Mouse (Mus musculus): ENCODE results near the gene Kdr.

Gene Kdr

DNA sequence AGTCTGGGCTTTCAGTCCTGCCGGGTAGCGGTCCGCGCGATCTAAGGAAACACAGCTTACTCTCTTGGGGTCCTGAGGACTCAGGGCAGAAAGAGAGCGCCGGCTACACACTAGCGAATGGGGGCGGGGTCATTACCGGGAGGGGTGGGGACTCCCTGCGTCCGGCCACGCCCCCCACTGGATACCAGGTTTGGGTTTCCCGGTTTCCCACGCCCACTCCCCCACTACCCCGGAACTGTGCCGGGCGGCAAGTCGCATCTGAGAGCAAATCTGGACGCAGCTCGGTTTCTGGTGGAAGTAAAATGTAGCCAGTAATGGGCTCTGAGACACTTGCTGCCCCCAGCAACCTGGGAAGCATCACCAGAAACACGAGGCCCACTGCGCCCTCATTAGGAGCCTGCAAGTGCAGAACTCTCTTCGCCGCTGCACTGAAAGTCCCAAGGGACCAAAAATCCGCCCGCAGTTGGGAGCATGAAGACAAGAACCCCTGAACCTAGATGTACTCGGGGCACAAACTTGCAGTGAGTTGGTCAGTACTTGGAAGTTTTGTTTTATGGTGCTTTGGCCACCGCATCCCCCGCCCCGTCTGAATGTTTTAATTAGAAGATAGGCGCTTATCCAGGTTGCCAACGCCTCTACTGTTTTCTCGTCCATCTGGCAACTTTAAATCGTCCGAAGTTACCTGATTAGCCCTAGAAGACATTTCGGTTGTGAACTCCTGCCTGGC, at the start of gene Kdr:
TSS of gene Kdr (minus strand) at position 85 of the 727 bp plus-strand sequence.
- peak; percentile 47 for DNase-seq (ENCODE audit: low spot score)

DNA sequence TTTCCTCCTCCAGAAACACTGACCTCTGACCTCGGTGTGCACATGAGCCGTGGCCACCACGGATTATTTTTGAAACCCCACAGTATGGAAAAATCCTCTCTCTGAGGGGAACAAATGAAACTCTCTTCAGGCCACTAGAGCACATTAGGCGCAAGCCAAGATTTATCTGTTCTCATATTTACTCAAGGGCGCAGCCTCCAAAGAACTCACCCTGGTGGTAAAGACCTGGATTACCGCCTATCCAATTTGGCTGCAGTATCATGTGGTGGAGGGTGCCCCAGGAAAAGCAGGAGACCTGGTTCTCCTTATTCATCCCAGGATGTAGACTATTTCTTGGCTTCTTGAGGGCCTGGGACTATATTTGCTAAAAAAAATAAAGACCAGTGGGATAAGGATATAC, 48.5 kb upstream of the Kdr start:
- DNase-seq (ENCODE audit: low spot score), result no peak

DNA sequence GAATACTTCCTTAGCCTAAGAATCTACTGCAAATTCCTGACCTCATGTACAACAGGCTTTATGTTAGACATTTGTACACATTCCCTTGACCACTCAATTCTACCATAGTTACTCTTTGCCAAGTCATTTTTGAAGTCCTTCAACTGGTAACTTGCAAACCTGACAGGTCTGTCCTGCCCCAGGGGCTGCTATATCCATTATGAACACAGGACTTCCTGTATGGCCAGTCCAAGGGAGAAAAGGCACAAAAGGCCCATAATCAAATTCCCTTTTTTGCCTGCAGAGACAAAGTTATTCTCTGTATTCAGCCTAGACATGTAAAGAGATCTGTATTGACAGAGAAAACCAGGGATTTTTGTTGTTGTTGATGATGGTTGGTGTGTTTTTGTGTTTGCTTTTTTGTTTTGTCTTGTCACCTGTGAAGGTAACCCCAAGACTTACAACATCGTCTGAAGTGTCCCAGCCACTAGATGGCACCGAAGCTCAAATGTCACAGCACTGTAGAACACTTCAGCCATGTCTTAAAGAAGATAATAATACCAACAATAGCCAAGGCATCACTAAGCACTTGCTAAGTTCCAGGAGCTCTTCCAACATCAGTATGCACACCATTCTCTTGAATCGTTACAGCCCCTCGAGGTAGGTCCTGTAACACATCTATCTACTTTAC, 47.9 kb upstream of the Kdr start:
- no peak for DNase-seq (ENCODE audit: low spot score)

DNA sequence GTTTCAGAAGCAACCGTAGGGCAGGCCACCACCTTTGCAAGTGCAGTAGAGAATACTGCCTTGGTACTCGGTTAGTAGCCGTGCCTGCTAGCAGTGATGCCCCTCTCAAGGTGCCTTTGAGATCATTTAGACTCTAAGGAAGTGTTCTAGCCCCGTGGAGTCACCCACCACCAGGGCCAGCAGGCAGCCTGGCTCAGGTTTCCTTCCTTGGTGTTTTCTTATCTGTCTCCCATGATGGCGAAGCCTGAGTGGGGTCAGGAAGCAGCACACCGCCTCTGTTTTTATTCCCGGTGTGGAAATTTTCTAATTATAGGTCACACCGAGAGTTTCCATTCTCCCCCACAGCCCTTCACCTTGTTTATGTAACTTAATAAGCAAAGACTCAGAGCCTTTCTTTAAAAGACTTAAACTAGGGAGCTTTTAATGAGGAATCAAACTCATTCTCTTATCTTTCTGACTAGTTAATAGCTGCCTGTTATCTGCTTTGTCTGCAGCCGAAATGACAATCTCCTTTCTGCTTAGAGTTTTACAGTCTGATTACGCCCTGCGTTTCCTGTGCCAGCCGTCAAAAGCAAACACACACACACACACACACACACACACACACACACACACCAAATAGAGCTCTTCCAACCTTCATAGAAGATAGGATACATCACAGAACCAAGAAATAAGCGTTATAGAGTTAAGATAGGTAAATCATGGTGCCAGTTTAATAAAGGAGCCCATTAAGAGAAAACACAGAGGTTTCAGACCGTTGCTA, 44.9 kb upstream of the Kdr start:
- no peak for DNase-seq (ENCODE audit: low spot score)

DNA sequence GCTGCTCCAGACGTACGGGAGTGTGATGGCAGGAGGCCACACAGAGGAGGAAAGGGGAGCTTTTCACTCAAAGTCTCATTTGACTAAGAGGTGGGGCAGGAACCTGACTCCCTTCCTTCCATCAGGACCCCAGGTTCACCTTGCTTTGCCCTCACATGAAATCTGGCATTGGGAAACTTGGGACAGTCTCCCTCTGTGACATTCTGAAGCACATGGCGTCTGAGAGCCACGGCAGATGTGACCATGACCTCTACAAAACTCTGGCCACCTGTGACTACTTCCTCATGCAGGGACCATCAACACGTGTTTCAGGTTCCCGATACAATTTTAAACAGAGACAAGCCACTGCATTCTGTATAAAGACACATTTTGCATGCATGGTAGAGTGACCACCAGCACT, 44.2 kb upstream of the Kdr start:
- no peak for DNase-seq (ENCODE audit: low spot score)

DNA sequence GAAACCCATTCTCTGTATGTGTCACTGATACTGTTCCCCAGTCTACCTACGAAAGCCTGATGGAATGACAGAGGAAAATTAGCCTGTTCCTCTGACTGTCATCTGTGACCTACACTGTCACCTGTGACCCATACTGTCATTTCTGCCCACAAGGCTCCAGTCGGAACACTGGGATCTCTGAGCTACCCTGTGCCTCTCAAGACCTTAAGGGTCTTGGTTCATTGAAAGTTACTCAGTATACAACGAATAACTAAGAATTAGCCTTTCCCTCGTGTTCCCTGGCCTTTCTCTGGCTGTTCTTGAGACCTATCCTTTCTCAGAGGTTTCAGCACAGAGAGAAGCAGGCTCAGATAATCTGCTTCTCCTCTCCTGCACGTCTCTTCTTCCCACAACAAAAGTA, 40.1 kb upstream of the Kdr start:
- no peak for DNase-seq (ENCODE audit: low spot score)

DNA sequence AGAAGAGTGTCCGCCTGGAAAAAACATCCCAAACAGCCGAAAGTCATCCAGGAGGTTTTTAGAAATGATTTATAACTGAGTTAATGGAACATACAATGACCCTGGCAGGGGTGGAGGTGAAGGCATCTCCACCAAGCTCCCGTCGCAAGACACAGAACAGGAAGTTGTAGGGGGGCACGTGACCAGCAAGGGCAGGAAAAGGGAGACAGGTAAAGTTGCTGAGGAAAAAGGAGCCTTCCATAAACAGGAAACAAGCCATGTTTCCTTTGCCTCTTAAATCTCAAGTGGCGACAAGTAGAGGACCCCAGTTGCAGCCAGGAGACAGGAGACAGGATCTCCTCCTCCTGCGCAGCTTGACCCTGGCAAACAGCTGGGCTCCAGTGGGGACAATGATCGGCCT, 37.8 kb upstream of the Kdr start:
- no peak for DNase-seq (ENCODE audit: low spot score)

DNA sequence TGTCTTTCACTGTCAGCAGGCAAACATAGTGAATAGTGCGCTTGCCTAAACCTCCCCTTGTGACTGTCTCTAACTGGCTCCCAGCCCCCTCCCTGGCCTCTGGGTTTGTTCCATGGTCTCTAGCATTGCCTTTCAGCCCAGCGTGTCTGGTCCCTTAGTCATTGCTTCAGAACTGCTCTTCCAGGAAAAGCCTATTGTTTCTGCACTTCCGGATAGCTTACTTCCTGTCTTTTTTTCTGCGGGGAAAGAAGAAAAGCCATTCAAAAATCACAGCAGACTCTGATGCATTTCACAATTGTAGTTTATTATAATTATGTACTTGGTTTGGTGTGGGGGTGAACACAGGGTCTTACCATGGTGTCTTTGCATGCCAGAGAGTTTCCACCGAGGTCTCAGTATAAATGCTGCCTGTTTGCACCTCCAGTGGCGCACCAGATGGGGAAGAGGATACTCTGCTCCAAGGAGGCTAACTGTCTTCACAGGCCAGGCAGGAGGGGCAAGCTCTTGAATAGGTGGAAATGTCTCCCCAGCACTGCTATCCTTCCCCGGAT, 35.7 kb upstream of the Kdr start:
- no peak for DNase-seq (ENCODE audit: low spot score)

DNA sequence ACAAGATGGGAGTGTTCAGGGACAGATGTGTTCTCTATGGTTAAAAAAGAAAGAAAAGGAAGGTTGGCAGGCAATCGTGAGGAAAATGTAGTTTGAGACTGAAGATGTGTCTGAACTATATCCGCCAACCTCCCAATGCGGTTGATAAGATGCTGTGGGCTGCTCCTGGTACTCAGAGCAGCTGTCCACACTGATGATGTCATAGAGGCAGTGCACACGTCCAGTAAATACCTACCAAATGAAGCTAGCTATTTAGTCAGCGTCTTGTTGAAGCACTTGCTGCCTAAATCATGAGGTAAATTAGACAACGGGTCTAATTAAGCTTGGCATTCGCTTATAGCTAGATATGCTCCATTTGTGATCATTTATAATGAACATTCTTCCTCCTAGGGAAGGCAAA, 28.1 kb upstream of the Kdr start:
- DNase-seq (ENCODE audit: low spot score), result no peak

DNA sequence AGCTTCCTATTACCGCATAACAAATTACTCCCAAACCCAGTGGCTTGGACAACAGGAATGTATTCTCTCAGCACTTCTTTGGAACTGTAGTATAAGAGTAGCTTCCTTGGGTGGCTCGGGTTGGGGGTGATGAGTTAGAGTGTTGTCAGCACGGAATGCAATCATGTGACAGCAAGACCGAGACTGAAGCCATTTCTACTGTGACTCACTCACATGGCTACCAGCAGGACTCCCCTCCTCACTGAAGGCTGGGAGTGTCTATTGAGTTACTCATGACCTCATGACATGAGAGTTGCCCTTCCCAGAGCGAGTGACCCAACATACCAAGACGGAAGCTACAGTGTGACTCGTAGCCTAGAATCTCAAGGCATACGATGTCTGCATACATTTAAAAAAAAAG, 12.0 kb upstream of the Kdr start:
- no peak for DNase-seq (ENCODE audit: low spot score)

DNA sequence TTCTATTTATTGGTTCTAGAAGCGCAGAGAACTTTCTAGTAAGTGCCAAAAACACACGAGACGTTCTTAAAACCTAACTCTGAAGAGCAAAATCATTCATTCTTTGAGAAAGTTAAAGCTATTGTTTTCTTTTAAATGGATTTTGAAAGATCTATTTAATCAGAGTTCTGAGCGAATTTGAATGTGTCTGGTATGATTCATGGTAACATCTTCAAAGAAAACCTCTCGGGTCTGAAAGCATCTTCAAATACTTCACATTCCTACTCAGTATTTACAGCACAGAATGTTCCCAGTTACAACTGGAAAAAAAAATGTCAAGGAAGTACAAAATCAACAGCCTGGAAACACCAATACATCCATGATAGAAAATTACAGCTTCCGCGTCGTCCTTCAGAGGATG, 9.3 kb upstream of the Kdr start:
- no peak for DNase-seq (ENCODE audit: low spot score)

DNA sequence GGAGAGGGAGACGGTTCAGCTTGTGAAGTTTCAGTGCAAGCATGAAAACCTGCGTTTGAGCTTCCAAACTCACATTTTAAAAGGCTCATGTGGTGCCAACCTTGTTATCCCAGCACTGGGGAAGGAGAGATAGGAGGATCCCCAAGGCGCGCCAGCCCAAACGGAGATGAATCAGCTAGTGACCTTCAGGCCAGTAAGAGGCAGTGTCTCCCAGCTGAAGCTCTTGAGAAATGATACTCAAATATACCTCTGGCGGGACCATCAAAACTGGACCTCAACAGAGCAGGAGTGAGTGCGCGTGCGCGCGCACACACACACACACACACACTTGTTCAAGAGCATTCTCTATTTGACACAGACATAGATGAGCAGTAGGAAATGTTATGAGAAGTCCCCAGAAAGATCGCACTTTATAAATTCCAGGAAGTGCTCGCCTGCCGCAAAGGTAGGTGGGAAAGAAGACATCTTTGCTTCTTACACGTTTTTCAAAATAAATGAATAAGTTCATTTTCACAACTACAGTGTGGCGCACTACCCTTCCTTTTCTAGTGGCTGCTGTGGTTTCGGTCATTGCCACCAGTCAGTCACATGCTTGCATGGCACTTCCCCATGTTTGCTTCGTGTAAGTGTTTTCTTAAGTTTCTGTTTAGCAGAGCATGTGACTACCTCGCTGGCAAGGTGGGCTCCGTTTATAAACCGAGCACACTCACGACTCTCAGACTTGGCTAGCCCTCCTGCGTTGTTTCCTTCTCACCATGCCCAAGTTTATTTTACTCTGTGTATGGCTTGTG, 2.5 kb upstream of the Kdr start:
- DNase-seq (ENCODE audit: low spot score), result no peak

DNA sequence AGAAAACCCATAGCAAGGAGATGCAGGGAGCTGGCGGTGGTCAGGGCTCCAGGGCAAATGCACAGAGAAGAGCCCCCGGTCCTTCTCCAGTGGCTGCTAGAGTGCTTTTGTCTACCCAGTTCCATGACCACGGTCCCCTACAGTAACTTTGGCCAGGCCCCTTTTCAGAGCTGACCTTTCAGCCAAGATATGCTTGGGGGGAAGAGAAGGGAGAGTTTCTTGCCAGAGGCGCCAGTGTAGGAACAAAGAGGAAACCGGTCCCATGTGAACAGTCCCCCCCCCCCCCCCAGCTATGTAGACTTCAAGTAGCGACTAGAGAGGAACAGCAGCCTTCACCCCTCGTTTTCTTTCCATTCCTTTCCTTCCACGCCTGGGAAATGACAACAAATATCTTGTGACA, 850 bp upstream of the Kdr start:
- no peak for DNase-seq (ENCODE audit: low spot score)

DNA sequence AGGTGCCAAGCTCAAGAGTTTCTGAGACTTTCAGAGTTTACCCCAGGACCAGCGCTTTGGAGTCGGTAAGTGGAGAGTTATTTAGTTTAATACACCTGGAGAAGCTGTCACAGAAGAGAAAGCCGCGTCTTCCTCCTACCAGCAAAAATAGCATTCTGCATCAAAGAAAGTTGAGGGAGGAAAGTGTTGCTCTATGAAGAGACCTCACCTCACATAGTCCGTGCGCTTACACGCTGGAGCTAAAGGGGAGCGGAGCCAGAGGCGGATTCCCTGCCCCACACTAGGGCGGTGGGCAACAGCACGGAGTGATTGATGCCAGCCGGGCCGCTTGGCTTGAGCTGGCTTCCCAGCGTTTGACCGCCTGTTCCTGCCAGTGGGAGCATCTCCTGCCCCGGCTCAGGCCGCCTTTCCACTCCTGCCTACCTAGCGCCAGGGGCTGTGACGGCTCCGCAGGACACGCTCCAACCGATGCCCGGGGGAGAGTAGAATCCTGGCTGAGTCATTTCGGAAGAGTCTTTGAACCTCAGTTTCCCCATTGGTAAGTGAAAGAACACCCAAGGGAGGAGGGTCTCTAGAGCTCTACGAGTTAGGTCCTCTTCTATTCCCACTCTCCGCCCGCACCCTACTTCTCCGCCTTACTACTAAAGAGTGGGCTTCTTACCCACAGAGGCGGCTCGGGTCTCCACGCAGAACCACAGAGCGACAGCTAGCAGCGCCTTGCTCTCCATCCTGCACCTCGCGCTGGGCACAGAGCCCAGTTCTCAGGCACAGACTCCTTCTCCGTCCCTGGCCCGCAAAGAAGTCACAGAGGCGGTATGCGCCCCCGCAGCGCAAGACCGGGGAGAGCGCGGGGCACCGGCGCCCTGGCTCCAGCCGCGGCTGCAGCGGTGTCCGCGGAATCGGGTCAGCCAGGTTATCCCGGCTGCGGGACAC, 551 bp downstream of the Kdr start:
- DNase-seq (ENCODE audit: low spot score), result no peak

DNA sequence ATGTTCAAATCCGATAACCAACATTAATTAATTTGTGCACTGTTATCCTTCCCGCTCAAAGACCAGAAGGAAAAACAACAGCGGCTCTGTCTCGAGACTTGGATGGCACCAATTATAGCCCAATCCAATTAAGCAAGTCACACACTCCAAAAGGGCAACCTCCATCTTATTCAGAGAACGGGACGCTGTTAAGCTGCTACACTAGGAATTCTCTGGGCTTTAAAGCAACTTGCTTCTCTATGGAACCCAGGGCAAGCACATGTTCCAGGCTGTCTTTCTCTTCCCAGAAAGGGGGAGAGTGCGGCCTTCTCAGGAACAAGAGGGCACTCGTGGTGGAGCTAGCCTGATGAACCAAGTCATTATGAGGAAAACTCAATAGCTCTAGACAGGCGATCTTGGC, 1.6 kb downstream of the Kdr start:
- no peak for DNase-seq (ENCODE audit: low spot score)

DNA sequence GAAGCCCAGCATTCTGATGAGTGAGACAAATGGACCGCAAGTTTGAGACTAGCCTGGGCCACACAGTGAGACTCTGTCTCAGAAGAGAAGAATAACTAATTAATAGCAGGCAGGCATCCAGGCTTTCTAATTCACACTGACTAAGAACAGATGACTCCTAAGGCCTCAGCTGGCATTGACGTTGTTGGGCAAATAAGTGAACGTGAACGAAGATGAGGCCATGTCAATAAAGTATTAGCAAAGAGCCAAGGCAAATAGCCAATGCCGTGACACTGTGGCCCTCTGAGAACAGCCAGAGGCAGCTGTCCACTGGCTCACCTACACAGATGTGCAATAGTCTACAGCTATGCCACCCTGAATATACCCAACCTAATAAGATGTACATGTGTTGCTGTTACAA, 2.9 kb downstream of the Kdr start:
- DNase-seq (ENCODE audit: low spot score), result no peak

DNA sequence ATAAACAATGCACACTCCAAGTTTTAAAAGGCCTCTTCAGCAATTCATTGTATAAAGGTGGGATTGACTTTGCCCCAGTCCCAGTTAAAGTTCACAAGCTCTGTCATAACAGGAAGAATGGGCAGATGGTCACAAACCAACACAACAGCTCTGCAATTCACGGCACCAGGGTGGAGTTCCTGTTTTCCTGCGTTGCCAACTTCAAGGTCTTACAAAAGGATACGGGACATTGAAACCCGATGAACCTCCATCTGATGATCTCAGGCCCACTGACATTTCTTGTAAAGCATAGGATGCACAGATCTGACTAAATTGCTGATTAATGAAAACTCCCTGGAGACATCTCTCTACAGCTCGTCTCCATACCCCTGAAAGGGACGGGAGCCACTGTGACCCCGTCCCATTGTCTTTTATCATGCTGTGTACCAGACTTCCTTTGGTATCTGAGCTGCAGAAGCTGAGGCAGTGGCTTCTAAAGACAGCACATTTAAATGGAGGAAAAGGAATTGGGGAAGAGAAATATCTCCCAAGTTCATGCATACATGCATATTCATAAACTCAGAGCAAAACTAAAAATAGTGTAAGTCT, 3.6 kb downstream of the Kdr start:
- DNase-seq (ENCODE audit: low spot score), result no peak

DNA sequence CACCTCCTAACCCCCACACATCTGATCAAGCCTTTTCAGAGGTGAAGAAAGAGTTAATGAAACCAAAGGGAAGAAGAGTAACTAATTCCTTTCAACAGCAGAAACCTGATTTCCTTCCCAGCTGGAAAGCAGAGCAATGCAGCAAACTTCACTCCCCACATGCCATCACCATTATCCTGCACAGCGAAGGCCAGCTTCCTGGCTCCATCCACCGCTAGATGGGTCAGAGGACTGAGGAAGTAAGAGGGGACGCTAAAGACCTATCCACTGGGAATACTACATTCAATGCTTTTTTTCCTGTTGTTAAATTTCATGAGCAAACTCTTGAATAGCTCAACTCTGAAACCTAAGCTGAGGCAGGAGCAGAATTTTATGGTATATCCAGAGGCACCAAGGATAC, 8.4 kb downstream of the Kdr start:
- no peak for DNase-seq (ENCODE audit: low spot score)

DNA sequence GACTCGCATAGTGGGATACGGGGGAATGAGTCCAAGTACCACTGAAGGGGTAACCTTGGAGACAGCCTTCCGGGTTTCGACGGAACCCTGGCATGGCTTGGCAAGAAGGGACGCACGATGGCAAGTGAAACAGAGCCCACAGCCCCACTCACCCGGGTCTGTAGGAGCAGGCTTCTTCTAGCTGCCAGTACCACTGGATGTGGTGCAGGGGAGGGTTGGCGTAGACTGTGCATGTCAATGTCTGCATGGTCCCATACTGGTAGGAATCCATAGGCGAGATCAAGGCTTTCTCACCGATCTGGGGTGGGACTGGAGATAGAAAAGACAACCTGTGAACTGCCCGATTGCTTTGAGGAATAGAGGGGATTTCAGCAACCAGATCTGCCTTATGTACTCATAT, 15.7 kb downstream of the Kdr start:
- DNase-seq (ENCODE audit: low spot score), result no peak

DNA sequence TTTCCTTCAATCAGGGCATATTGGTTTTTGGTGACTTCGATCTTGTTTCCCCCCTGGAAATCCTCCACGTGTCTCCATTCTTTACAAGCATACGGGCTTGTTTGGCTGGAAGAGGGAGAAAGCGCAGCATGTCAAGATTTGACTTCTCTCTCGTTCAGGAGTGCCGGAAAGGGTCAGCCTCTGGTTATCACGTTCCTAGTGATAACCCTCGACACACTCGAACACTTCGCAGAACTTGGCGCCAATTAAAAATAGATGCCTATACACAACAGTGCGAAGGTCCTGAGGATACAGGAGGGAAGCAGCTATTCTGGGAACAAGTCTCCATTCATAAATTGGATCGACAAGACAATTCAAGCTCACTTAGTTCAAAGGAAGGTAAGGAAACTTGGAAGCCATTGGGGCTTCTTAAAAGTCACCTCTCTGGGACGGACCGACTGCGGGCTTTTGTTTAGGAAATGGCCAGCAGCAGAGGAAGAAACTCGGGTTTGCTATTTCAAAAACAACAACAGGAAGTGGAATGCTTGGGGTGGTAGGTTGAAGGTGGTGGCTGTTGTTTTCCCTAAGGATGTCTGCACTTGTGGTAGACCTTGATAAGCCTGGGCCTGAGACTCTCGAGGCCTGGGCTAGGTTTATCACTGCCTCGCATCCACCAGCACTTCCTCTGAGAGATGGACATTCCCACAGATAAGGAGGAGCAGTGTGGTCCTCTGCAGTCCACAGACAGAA, 16.4 kb downstream of the Kdr start:
- DNase-seq (ENCODE audit: low spot score), result no peak
